Mouse (Mus musculus) hindbrain, postnatal 0 days (tissue): ENCODE measurements around the gene Arl4a. TPM values are rescaled to one million over a fixed set of nuclear protein-coding genes. Genes with fewer than 3 reads are reported as not detected.

ENCODE experiments used
- ATAC-seq: fragments of 200-750 bp; cut with Nextera tagmentation; 2 replicates; pipeline ENCODE4 v1.8.0; 2017; ENCODE audit warnings: mild to moderate bottlenecking, moderate TSS enrichment, moderate library complexity
- DNase-seq: peaks from one replicate; pipeline ENCODE4 v3.0.0-alpha.2; 2015; ENCODE audit warnings: low spot score
- H3K27ac ChIP-seq: fragments of 300-500 bp; sonication (generic); 2 replicates; pipeline ENCODE4 v1.5.1; 2014; ENCODE audit warnings: mild to moderate bottlenecking
- H3K27me3 ChIP-seq: fragments of 300-500 bp; sonication (generic); 2 replicates; pipeline ENCODE4 v1.6.1; 2014; ENCODE audit warnings: low read length, mixed read lengths; ENCODE audit not compliant: insufficient read depth
- H3K36me3 ChIP-seq: fragments of 300-500 bp; sonication (generic); 2 replicates; pipeline ENCODE4 v1.6.1; 2014; ENCODE audit warnings: low read length, mixed read lengths; ENCODE audit not compliant: insufficient read depth
- H3K4me1 ChIP-seq: fragments of 300-500 bp; sonication (generic); 2 replicates; pipeline ENCODE4 v1.6.1; 2014; ENCODE audit warnings: antibody characterized with exemption, low read length, mixed read lengths; ENCODE audit not compliant: insufficient read depth
- H3K4me2 ChIP-seq: fragments of 300-500 bp; sonication (generic); 2 replicates; pipeline ENCODE4 v1.6.1; 2014; ENCODE audit warnings: low read depth, mild to moderate bottlenecking, low read length, moderate library complexity, mixed read lengths
- H3K4me3 ChIP-seq: fragments of 300-500 bp; sonication (generic); 2 replicates; pipeline ENCODE4 v1.5.1; 2014; ENCODE audit warnings: low read length
- H3K9ac ChIP-seq: fragments of 300-500 bp; sonication (generic); replicated peaks from 2 replicates; pipeline ENCODE4 v1.6.1; 2014; ENCODE audit warnings: mild to moderate bottlenecking, low read length, moderate library complexity, mixed read lengths
- H3K9me3 ChIP-seq: fragments of 300-500 bp; sonication (generic); 2 replicates; pipeline ENCODE4 v1.6.1; 2016; ENCODE audit warnings: low read length, mixed read lengths
- CTCF ChIP-seq: IDR thresholded peaks from 2 replicates; pipeline ENCODE4 v1.5.1; 2016; ENCODE audit warnings: antibody characterized with exemption, control low read depth, low read depth
- WGBS: fragments of 180-500 bp; shearing (Covaris S2); extraction: QIAGEN DNeasy Blood & Tissue Kit; methylation state at CpG from one replicate; pipeline ENCODE4 v1.1.7; 2014; 5-methylcytosine and 5-hydroxymethylcytosine counted together
- polyA plus RNA-seq: library from polyadenylated mRNA; unstranded; fragments of >200 nt; fragmentation: Nextera tagmentation; extraction: Ambion mirVana; gene quantifications from 2 replicates; pipeline ENCODE4 v1.2.1, GENCODE M21; 2015
- total RNA-seq: library from RNA; depleted of rRNA; stranded (reverse); fragments of >200 nt; gene quantifications from 2 replicates; pipeline ENCODE4 v1.2.3, GENCODE M21; 2014

Arl4a gene
- total and polyA plus RNA-seq, 2 experiments from 2014 or later, result 48.3 to 113 TPM

DNA sequence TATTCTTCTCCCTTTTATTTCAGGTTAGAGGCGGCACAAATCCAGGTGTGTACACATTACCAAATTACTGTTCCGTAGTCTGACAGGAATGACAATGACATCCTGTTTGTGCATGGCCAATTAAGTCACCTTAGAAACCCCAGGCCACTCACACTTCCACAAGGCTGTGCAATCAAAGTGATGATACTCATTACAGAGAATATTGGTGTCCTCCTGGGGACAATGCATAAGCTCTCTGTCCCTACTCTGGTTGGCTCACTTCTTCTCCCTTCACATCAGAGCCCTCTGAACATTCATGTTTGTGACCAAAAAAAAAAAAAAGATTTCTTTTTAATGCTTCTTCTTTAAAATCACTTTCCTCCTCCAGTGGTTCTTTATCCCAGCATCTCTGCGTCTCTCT lies 10.0 kb downstream of the Arl4a start:
- H3K27ac ChIP-seq, result no peak overlapping the region
- no peak overlapping the region for H3K4me2 ChIP-seq
- no peak overlapping the region for H3K9ac ChIP-seq
- WGBS, result 87% methylated on average over 3 of the region's 3 CpGs
- H3K4me1 ChIP-seq, result no peaks in the 10 kb centered on the region
- ATAC-seq (no peak), DNase-seq (no peak)
- no peak for TF ChIP-seq CTCF
- H3K9me3 ChIP-seq, result no peaks in the 10 kb centered on the region
- H3K4me3 ChIP-seq, result no peak overlapping the region
- no peaks in the 10 kb centered on the region for H3K36me3 ChIP-seq
- no peaks in the 10 kb centered on the region for H3K27me3 ChIP-seq

DNA sequence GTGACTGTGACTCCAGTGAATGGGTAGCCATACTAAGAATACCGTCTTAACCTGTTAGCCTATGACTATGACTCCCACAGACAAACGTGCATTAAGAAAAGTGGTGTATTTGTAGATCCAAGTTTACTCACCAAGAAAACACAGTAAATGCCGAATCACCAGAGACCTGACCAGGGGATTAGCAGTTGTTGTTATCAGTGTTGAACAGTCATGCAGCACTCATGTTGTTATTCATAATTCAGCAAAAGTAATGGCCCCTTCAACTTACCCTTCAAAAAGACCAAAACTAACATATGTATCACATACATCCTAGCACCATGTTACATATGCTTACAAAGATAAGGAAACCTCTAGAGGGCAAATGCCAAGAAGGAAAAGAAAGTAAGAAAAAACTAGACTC lies 10.4 kb downstream of the Arl4a start:
- Histone ChIP-seq H3K9me3 (no peaks in the 10 kb centered on the region), H3K27ac (no peak overlapping the region), H3K4me3 (no peak overlapping the region), H3K4me1 (no peaks in the 10 kb centered on the region), H3K4me2 (no peak overlapping the region), H3K36me3 (no peaks in the 10 kb centered on the region), H3K27me3 (no peaks in the 10 kb centered on the region), H3K9ac (no peak overlapping the region)
- TF ChIP-seq CTCF, result no peak
- WGBS, result 93% methylated on average over 3 of the region's 3 CpGs
- ATAC-seq, result no peak
- no peak for DNase-seq

DNA sequence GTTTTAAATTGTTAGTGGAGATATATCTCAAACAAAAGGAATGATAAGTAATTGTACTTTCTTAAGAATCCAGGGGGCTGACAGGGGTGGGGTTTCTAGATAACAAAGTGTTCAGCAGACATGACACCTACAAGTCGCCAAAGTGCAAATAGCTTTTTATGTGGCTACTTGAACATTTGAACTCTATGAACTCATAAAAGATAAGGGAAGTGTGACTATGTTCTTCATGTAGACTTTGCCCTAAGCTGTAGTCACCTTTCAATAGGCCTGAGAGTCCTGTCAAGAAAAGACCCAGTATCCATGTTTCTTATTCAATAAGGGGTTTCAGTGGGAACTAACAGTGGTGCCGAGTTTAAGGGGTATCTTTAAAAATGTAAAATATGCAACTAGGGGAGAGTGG lies 13.9 kb downstream of the Arl4a start:
- Histone ChIP-seq H3K4me2 (no peak overlapping the region), H3K9me3 (no peaks in the 10 kb centered on the region), H3K9ac (no peak overlapping the region), H3K4me3 (no peak overlapping the region), H3K36me3 (no peaks in the 10 kb centered on the region), H3K27me3 (no peaks in the 10 kb centered on the region), H3K27ac (no peak overlapping the region), H3K4me1 (no peaks in the 10 kb centered on the region)
- DNase-seq, result no peak
- 90% methylated on average over 2 of the region's 2 CpGs for WGBS
- ATAC-seq, result no peak
- TF ChIP-seq CTCF, result no peak

DNA sequence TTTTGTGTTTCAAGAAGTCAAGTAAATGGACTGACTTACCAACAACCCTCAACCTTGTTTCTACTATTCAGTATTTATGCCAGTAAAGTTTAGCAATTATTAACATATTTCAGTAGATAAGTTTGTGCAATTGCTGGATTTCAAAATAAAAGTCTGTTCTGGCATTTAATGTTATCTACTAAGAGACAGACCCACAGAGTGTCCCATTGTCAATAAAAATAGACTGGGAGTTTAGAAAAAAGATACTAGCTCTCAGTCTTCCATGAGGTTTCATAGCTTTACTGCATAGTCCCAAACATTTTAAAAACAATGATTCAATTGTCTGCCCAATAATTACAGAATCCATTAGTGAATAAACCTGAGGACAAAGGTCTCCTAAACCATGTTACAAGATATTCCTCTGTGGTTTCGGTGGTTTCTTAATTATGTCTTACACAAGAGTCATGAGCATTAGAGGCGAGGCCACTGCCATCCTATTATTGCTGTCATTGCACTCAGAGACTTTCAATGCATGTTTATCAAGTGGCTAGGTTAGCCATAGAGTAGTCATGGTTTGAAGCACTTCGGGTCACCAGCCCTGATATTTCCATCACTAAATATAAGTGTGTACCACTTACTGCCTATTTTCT lies 14.7 kb downstream of the Arl4a start:
- no peaks in the 10 kb centered on the region for H3K9me3 ChIP-seq
- no peak overlapping the region for H3K4me2 ChIP-seq
- DNase-seq (no peak), ATAC-seq (no peak)
- H3K4me3 ChIP-seq, result no peak overlapping the region
- WGBS, result 87% methylated on average over 3 of the region's 3 CpGs
- no peaks in the 10 kb centered on the region for H3K36me3 ChIP-seq
- no peak overlapping the region for H3K27ac ChIP-seq
- H3K27me3 ChIP-seq, result no peaks in the 10 kb centered on the region
- no peak overlapping the region for H3K9ac ChIP-seq
- no peaks in the 10 kb centered on the region for H3K4me1 ChIP-seq
- no peak for TF ChIP-seq CTCF

DNA sequence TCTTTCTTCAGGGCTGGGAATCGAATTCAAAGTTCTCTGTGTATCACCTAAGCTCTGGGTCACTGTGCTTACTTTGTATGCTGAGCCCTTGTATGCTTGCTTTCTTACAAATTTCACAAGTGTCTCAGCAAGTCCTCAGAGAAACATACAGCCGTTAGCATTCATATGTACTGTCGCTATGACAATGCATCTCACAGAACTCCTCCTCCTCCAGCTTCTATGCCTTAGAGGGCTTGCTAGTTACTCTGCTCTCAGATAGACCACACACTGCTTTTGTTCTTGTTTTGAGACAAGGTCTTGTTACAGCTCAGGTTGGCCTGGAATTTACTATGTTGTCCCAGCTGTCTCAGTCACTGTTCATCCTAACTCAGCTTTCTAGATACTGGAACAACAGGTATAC lies 15.5 kb downstream of the Arl4a start:
- H3K27ac ChIP-seq, result no peak overlapping the region
- ATAC-seq, result no peak
- no peaks in the 10 kb centered on the region for H3K36me3 ChIP-seq
- no peaks in the 10 kb centered on the region for H3K27me3 ChIP-seq
- no peaks in the 10 kb centered on the region for H3K4me1 ChIP-seq
- TF ChIP-seq CTCF, result no peak
- H3K9me3 ChIP-seq, result no peaks in the 10 kb centered on the region
- no peak overlapping the region for H3K9ac ChIP-seq
- no peak overlapping the region for H3K4me2 ChIP-seq
- H3K4me3 ChIP-seq, result no peak overlapping the region
- no peak for DNase-seq
- WGBS, result 66% methylated on average over 3 of the region's 3 CpGs

DNA sequence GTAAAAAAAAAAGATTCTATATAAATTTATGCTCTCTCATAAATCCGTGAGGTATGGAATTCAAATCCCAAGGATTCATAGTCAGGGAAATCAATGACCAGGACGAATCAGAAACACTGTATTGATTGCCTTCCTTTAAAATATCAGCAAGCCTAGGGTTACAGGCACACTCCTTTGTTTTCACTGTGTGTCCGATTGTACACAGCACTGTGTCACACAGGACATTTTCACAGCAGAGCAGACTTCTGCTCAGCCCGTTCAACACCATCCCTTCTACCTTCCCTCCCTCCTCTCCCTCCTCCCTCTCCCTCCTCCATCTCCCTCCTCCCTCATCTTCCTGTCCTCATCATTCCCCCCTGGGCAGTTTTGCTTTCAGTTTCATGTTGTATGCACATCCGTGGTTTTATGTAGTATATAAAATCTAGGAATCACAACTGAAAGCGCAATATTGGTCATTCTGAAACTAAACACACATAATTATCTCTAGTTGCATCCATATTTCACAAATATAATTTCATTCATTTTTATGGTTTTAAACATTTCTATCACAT lies 19.8 kb downstream of the Arl4a start:
- WGBS, result 76% methylated on average over 6 of the region's 6 CpGs
- H3K27ac ChIP-seq, result no peak overlapping the region
- no peak for ATAC-seq

More for the DNA sequence above, 19.8 kb downstream of the Arl4a start:
- H3K9ac ChIP-seq, result no peak overlapping the region
- no peak overlapping the region for H3K4me2 ChIP-seq
- DNase-seq, result no peak
- H3K4me3 ChIP-seq, result no peak overlapping the region
- H3K4me1 ChIP-seq, result no peaks in the 10 kb centered on the region
- H3K9me3 ChIP-seq, result no peaks in the 10 kb centered on the region
- no peaks in the 10 kb centered on the region for H3K36me3 ChIP-seq
- no peaks in the 10 kb centered on the region for H3K27me3 ChIP-seq
- TF ChIP-seq CTCF, result no peak
